Mouse (Mus musculus): ENCODE measurements around the gene Zbtb42.
A peak's percentile ranks its signal among the peaks of the same experiment; 100 is the strongest.

Gene Zbtb42

GRCm38 (mm10) chr12:112661851-112662250, 16.8 kb upstream of the Zbtb42 start:
- DNase-seq (ENCODE audit: low spot score), result no peak

GRCm38 (mm10) chr12:112663303-112663702, 15.3 kb upstream of the Zbtb42 start:
- DNase-seq (ENCODE audit: low spot score), result no peak

DNA sequence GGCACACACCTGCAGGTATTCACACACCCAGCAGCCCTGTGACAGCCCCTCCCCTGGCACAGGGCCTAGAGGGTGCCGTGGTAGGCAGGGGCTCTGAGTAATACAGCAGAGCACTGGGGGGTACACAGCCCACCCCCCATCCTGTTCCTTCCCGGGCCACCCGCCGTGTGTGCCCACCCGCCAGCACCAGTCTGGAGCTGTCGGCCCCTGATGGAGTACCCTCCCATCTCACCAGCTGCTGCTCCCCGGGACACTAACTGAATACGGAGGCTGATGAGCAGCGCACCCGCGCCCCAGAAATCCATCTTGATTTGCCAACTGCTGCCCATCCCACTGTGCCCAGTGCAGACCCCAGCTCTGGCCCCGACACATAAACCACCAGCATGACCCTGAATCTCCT, 14.9 kb upstream of the Zbtb42 start:
- DNase-seq (ENCODE audit: low spot score), result no peak

DNA sequence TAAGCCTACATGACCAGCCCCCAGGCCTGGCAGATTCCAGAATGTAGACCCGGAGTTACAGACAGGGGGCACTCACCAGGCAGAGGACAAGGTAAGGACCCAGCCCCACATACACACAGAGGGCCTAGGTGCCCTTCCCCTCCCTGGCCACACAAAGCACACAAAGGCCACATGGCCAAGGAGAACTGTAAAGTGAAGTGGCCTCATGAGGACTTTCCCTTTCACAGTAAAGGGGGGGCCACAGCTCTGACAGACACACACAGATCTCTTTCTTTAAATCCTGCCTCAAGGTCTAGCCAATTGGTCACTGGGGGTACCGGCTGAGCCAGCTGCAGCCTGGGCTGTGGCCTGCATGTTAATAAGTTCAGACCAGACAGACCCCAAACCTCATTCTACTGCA, 14.5 kb upstream of the Zbtb42 start:
- DNase-seq (ENCODE audit: low spot score), result no peak

DNA sequence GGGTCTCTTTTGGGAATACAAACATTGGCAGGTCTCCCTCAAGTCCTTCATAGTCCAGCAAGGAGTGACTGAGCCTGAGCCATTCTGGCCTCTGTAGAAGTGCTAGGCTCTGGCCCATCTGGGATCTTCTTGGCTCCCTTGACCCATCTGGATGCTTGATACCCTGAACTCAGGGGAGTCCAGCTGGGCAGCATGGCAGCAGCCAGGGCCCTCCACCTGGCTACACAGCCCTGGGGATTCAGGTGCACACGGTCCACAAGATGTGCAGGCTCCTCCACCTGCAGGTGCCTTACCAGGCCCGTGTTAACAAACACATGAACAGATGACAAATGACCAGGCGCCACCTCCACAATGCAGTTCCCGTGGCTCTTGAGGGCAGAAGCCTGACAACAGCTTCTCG, 14.0 kb upstream of the Zbtb42 start:
- no peak for DNase-seq (ENCODE audit: low spot score)

DNA sequence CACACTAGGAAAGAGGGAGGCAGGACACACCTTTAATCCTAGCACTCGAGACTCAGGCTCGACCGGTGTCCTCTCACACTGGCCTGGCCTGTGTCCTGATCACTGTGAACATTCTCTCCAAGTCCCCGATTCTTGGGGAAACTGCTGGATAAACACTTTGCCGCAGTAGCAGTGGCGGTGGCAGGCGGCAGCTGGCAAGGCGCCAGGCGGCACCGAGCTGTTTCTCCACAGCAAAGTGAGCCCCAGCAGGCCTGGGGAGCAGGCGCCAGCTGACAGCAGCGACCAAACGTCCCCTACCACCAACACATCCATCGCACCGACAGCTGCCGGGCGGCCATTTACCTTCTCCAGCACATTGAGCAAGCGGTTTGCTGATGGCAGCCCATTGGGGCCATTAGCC, 13.2 kb upstream of the Zbtb42 start:
- no peak for DNase-seq (ENCODE audit: low spot score)

DNA sequence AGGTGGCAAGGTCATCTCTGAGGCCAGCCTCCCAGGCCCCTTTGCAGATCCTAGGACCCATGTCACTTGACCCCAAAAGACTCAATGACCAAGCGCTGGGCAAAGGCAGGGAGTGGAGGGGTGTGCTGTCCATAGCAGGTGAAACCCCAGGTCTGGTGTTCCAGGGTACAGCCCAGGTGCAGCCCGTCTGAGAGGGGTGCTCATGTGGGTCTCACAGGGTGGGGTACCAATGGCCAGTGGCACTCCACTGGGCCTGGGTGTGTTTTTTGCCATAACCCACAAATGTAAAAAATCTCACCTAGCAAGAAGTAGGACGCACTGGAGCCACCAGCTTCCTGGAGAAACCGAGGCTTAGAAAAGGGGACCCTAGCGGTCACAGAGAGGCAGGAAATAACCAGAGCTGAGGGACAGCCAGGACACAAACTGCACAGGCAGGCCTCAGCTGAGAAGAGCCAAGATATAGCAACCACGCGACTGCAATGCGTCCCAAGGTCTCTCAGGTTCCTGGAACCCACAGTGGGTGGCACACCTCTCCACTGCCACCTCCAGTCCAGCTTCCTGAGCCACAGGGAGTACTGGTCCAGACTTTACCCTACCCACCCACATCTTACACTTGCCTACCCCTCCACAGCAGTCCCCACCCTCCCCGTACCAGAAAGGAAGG, 12.6 kb upstream of the Zbtb42 start:
- no peak for DNase-seq (ENCODE audit: low spot score)

GRCm38 (mm10) chr12:112667619-112668297, 10.9 kb upstream of the Zbtb42 start:
- no peak for DNase-seq (ENCODE audit: low spot score)

DNA sequence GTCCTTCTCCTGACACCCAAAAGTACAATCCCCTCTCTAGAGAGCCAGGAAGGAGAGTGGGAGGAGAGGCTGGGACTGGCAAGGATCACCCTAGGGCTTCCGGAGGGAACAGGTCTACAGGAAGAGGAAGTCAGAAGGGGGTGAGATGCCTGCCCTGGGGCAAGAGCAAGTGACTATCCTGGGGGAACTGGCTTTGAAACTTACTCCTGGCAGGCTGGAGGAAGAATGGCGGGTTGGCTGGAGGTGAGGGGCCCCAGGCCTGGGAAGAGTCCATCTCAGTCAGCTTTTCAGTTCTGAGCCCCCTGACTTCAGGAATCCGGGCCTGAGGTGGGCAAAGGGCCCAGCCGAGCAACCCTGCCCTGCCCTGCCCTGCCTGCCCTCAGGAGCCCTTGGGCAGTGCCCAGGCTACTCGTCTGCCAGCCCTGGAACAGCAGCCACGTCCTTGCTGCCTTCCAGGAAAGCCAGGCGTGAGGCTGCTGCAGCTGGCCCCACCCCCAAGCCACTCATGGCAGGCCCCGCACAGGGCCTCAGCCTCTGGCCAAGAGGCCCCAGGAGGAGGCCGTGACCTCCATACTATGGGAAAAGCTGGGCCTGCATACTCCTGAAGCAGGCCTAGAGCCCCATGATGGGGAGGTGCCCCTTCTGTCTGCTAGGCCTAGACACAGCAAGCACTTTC, 7.8 kb upstream of the Zbtb42 start:
- DNase-seq (ENCODE audit: low spot score), result peak; percentile 39

DNA sequence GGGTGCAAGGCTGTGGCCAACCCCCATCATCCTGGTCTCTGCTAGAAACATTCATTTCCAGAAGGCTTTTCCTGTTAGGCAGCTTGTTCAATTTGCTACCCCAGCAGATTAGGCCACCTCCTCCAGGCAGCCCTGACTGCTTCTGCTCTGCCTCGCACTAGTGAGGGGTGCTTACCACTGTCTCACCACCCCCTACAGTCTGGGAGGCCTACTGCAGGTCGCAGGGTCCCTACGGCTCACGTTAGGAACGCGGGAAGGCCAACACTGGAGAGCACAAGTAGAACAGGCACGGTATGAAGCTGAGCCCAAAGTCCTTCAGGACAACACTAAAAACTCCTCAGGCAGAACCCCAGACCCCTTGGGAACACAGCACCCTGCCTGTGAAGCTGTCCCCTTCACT, 6.7 kb upstream of the Zbtb42 start:
- no peak for DNase-seq (ENCODE audit: low spot score)

DNA sequence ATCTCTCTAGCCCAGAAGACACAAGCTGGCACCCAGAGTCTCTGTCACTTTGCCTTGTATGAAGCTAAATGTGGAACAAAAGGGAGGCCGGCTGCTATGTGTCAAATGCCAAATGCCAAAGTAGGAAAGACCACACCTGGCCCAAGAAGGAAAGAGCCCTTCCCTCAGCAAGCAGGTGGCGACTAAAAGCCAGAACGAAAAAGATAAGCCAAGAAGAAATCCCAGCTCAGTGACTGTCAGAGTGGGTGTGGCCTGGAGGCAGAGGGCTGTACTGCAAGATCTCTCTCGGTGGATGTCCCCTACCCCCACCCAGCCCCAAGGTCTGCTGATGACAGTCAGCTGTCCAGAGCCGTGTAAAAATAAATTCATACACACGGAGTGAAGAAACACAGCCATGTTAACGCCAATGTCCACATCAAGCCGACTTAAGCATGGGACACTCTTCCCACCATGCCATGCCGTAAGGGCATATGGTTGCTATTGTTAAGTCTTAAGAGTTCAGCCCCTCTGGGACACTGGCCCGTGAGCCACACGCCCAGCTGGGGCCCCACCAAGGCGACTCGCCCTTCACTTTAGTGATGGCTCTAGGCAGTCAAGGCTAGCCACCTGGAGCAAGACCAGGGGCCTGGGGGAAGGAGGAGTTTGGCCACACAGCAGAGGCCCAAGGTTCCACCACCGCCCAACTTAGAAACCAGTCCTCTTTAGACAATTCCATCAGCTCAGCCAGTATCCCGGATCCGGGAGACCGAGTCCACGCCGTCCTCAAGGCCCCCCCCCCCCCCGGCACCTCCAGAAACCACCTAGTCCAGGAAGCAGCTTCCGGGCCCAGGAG, 5.7 kb upstream of the Zbtb42 start:
- peak; percentile 46 for DNase-seq (ENCODE audit: low spot score)

DNA sequence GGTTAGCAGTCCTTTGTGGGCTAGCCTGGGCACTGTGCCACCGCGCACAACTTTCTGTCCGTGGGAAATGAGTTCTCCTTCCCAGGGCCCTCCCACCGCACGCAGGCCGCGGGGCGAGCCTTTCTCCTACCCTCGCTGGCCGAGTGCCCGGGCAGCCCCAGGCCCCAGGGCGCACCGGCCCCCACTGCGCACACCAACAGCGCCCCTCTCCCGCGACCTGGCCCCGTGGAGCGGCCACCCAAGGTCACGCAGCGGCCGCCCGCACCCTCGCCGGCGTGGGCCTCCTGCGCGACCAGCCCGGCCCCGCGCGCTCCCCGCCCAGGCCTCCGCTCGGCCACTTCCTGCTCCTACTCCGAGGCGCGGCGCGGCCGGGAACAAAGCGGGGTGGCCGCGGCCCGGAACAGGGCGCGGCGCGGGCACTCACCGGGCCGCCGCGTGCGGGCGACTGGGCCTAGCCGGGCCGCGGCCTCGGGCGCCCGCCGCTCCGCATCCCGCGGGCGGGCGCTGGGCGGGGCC, 5.0 kb upstream of the Zbtb42 start:
- peak; percentile 44 for DNase-seq (ENCODE audit: low spot score)

DNA sequence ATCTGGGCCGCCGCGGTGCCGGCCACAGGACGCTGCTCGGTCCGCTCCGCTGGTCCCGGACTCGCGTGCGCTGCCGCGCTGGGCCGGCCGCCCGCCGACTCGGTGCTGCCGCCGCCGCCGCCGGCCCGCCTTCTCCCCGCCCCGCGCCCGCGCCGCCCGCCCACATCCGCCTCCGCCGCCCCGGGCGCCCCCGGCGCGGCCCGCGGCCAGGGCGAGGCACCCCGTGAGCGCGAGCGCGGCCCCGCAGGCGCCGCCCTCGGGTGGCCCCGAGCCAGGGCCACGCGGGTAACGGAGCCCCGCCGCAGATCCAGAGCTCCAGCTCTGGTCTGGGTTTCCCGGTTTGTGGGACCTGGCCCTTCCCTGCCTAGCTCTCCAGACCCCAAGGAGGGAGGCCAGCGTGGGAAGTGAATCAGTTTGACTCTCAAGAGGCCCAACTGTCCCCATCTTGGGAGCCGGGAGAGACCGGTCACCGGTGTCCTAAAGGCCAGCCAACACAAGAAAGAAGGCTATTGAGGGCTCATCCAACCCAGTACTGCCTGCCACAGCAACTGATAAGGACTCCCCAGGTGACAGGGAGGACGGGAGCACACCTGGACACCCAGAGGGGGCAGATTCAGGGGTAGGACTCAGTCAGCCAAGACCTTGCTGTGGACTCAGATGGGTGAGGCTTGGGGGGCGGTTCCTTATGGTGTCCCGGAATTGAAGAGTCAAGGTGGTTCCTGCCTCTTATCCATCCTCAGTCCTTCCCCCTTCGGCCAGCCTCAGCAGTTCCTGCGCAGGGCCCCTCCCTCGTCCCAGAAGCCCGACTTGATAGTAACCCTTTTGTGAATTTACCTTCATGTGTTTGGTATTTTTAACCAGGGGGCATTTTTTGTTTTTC, 4.3 kb upstream of the Zbtb42 start, which contains the start of gene Akt1:
Akt1 (minus strand) TSS at position 753 of the 880 bp plus-strand sequence.
- peak; percentile 55 for DNase-seq (ENCODE audit: low spot score)

DNA sequence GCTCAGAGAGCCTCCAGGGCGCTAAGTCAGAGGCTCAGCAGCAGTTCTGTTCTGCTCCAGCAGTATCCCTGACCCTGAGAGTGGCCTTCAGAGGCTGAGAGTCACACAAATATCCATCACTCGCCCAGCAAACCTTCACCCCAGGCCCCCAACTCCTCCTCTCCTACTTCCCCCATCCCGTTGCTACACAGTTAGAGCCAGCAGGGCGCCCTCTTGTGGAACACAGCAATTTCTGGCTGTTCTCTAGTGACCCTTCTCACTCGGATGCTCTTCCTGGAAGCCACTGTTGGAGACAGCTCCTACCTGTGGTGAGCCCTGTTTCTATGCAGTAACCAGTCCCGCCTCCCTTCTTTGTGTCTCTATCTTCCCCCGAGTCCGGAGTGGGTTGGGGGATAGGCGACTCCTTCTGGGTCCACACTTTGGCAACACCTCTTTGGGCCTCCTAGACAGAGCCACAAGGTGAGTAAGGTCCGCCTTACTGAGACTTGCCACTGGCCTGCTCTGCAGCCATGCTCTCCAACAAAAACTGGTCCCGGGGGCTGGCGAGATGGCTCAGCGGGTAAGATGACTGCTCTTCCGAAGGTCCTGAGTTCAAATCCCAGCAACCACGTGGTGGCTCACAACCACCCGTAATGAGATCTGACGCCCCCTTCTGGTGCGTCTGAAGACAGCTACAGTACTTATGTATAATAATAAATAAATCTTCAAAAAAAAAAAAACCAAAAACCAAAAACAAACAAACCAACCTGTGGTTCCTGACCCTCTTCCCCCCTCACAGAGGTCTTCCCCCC, 3.2 kb upstream of the Zbtb42 start:
- DNase-seq (ENCODE audit: low spot score), result peak; percentile 87

GRCm38 (mm10) chr12:112677076-112677475, 1.6 kb upstream of the Zbtb42 start:
- DNase-seq (ENCODE audit: low spot score), result no peak

DNA sequence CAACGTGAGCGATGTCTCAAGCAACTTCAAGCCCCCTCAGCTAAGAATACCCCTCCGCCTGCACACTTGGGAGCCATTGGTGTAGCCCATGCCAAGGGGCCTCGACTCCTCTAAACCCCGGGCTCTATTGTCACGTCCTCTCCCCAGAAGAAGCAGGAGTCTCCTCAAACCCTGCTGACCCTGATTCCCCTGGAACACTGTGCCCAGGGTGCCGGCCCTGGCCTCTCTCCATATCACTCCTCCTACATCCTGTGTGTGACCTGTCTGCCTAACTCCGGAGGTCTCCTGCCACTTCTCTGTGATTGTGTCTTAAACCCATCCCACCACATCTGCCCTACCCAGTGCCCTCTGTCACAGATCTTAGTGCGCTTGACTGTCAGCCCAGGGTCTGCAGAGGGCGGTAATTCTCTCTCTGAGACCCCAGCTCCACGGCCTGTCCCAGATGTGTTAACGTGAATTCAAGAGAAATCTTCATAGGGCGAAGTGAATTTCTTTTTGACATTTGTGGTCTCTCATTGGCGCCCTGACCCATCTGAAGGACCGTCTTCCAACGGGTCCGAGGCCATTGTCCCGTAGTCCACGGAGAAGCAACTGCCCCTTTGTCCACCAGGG, 579 bp upstream of the Zbtb42 start:
- DNase-seq (ENCODE audit: low spot score), result no peak

DNA sequence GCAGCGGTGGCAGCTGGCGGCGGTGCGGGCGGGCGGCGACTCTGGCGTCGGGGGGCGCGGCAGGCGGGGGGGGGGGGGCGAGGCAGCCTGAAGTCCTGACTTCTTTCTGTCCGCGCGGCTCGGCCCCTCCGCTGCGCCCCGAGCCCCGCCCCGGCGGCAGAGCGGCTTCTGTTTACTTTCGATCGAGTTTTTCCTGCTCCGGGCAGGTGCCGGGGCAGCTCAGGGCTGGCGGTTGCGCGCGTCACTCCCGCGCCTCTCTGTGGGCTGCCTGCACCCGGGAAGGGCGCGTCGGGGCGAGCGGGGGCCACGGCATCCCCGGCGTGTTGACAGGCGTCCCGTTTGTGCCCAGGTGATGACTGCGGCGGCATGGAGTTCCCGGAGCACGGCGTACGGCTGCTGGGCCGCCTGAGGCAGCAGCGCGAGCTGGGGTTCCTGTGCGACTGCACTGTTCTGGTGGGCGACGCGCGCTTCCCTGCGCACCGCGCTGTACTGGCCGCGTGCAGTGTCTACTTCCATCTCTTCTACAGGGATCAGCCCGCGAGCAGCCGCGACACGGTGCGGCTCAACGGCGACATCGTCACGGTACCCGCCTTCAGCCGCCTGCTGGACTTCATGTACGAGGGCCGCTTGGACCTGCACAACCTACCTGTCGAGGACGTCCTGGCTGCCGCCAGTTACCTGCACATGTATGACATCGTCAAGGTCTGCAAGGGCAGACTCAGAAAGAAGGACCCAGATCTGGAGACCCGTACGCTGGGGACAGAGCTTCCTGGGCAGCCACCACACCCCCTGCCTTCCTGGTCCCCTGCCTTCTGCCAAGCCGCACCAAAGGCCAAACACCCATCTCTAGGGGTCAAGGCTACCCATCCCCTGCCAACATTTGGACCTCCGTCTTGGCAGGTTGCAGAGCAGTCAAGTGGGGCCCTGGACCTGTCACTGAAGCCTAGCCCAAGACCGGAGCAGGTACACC, 684 bp downstream of the Zbtb42 start:
- DNase-seq (ENCODE audit: low spot score), result peak; percentile 26

- no peak for DNase-seq (ENCODE audit: low spot score)
Observed at GRCm38 (mm10) chr12:112683351-112683750, 4.7 kb downstream of the Zbtb42 start.

GRCm38 (mm10) chr12:112688458-112688857, 9.8 kb downstream of the Zbtb42 start:
- DNase-seq (ENCODE audit: low spot score), result no peak
